Mouse (Mus musculus): ENCODE results near the gene Olfr1201.

- no peak for TF ChIP-seq CTCF (IDR thresholded peaks at IDR 0.05; ENCODE audit: control insufficient read depth, insufficient read depth, insufficient read length)
- no peak for TF ChIP-seq USF1 (IDR thresholded peaks at IDR 0.05; ENCODE audit: low read depth)
- TF ChIP-seq FOSL1 (IDR thresholded peaks at IDR 0.05; ENCODE audit: insufficient read depth, low read length, poor library complexity, severe bottlenecking) = no peak
Measured at GRCm38 (mm10) chr2:88770388-88770787, 22.4 kb upstream of the Olfr1201 start, which contains the start of gene Olfr1200.
